Mouse (Mus musculus): ENCODE results near the gene Gm20422.
"Not testable (repeated sequence)": the region's sequence is repeated elsewhere in the genome, so short reads cannot be mapped to it uniquely, and the experiment has no call there.

Gene Gm20422

GRCm38 (mm10) chr8:69710624-69711023 is 64.1 kb downstream of the Gm20422 start, which contains the start of gene Zfp869:
TSS of gene Zfp869 (minus strand) at chr8:69710724.
- not testable (repeated sequence) for ATAC-seq (ENCODE audit: low TSS enrichment)

DNA sequence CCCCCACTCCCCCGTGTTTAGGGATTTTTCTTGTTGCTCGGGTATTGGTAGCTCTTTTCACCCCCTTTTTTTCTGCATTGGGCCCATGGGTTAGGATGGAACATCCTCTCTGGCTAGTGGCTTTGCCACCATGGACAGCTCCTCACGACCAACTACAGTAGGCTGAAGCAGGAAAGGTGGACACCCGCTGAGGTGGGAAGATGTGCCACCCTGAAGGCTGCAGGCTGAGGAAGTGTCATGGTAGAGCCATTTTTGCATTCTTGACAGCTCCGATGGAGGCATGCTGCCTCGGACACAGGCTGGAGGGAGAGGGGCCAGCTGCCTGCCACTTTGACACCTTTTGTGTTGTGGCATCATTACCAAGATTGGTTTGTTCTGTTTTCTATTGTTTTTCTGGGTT is 72.9 kb downstream of the Gm20422 start:
- no peak for ATAC-seq (ENCODE audit: low TSS enrichment)
